Mouse (Mus musculus) embryo, embryonic 11.5 days (tissue): ENCODE results near the gene Setdb2.

Source experiments
- DNase-seq: peaks from one replicate; pipeline ENCODE4 v3.0.0-alpha.2; 2012; ENCODE audit warnings: low read depth, low spot score

Setdb2 gene

DNA sequence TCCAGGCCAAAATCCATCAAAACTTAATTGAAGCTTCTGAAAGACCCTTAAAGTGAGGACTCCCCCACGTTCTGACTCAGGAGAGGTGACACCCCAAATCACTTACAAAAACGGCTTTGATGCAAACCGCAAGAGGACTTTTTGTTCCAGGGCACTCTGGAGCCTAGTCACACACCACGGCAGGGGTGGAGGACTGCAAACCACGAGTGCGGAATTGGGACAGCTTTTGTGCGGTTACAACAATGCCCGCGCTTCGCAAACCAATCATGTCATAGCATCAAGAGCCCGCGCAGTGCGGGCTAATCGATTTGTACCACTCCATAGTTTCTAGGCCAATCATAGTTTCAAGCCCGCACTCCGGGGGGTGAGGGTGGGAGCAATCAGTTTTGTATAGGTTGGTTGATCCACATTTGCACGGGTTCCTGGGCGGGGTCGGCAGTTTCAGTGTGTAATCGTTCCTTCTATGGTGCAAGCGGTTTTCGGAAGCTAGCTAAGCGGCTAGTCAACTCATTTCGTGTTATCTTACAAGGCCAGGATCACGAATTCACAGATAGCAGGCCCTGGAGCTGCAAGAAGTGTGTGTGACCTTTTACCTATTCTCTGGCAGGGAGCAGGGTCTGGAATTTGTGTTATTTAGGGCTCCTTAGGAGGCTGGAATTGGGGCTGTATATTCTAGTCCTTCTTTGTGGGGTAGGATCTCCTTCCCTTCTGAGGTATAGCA lies 70.2 kb downstream of the Setdb2 start:
- DNase-seq = no peak

GRCm38 (mm10) chr14:59366386-59367105 lies 74.1 kb downstream of the Setdb2 start:
- no peak for DNase-seq

DNA sequence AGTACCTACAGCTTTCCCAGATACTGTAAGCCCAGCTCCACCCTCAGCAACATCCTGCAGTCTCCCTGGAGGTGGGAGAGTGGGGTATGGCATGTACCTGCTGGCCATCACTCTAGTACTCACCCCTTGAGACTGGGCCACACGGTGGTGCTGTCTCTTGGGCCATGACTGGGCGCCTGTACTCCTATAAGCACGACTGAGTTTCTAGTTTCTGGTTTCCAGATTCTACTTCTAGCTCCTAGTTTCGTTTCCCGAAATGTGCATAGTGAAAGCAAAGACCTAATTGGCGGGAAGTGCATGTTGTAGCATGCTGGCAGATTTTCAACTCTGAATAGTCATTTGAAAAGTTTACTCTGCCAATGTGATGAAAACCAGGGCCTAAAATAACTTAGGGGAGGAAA lies 75.4 kb downstream of the Setdb2 start, which contains the start of gene Phf11d:
TSS of gene Phf11d (minus strand) at position 227 of the 401 bp plus-strand sequence.
- no peak for DNase-seq
